Mouse (Mus musculus) mouse trophoblast stem cell (cell line): ENCODE measurements around the gene Prpf38a.

Experiments
- in situ Hi-C, 2 experiments: fragments of 300-500 bp; cut with MseI, MboI; formaldehyde crosslinking; loops; 2 replicates in 1 of 2; 3 replicates in 1 of 2; pipeline ENCODE4 v1.15.1; 2025

The Prpf38a gene

DNA sequence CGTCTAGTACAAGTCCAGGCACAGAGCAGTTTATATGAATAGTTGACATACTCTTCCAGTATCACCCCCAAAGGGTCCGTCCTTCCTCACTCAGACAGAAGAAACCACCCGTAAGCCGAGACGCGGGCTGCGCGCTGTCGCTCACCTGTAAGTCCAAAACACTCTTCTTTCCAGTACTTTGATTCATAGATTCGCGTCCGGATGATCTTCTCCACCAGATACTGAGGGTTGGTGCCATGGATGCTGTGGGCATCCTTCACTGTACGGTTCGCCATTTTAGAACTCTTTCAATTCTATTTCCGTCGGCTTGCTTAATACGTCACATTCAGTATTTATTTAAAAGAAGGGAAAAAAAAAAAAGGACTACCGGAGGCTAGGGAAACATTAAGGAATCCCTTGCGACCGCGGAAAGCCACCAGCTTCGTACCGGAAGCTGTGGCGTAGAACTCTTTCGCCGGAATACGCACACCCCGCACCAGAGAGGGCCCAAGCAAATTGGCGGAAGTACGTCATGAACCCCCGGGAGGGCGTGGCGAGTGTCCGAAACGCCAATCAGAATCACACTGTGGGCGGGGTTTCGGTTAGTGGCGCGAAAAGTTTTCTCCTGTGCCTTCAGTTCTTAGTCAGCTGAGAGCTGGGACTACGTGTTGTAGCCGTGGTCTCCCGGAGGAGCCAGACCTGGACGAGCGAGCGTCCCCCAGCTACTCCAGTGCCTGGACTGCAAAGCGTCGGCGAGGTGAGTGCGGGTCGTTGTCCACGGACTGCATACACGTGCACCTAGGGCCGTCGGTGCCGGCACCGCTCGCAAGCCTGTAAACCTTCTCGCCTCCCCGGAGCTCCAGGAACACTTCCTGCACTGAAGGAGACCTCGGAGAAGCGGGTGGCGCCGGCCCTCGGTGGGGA lies at the start of gene Prpf38a, which contains the start of gene Orc1:
TSS of gene Prpf38a (minus strand) at position 497 of the 903 bp plus-strand sequence.
TSS of gene Orc1 (plus strand) at position 584 of the 903 bp plus-strand sequence.
- in situ Hi-C loops = no loop called here

- in situ Hi-C loops = no loop called here
Measured at GRCm38 (mm10) chr4:108627066-108627465, 47.9 kb upstream of the Prpf38a start.

DNA sequence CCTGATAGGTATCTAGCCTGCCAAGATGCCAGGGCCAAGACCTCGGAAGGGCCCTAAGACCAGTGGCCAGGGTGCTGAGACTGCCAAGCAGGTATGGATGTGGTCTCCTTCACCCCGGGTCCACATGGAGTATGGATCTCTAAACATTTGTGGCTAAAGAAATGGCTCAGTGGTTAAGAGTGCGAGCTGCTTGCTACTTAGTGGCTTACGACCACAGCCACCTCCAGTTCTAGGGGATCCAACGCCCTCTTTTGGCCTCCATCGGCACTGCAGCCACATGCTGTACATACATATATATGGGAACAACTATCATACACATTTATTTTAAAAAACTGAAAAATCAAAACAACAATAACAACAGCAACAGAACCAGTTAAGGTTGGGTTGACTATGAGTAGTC lies 42.4 kb upstream of the Prpf38a start:
- in situ Hi-C loops = no loop called here

GRCm38 (mm10) chr4:108620536-108620935 lies 41.4 kb upstream of the Prpf38a start:
- in situ Hi-C loops = no loop called here

DNA sequence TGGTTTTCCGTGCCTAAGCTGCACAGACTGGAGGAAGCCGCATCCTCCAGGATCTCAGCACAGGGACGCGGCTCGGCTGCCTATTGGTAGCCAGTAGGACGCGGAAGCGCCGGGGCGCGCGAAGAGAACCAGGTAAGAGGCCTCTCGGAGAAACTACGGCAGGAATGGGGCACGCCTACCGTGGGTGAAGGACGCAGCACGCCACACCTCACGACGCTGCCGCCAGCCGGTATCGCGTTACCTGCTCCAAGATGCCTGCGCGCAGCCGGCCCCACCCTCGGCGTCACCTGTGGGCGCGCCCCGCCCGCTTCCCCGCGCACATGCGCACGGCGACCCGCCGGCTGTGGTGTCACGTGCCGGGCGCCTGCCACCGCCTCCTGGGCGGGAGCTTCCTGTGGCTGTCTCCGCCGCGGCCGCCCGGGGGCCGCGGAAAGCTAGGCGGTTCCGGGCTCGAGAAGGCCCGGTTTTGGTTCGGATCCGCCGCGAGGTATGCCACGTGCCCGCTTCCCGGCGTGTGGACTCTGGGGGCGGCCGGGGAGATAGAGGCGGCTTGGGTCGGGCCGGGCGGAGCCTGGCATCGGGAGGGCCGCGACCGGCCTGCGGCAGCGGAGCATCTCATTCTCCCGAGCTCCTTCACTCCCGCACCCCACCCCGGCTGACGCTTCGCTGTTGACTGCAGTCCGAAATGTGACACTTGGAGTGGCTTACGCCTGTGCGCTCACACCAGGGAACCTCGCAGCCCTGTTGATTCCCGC lies 40.6 kb upstream of the Prpf38a start, which contains the start of gene Cc2d1b:
TSS of gene Cc2d1b (plus strand) at position 354 of the 755 bp plus-strand sequence.
- in situ Hi-C loops = no loop called here

- in situ Hi-C loops = no loop called here
Measured at GRCm38 (mm10) chr4:108619165-108619564, 40.0 kb upstream of the Prpf38a start.

GRCm38 (mm10) chr4:108618586-108618985 lies 39.5 kb upstream of the Prpf38a start:
- in situ Hi-C loops = no loop called here

- in situ Hi-C loops = no loop called here
Measured at GRCm38 (mm10) chr4:108610935-108611334, 31.8 kb upstream of the Prpf38a start.

DNA sequence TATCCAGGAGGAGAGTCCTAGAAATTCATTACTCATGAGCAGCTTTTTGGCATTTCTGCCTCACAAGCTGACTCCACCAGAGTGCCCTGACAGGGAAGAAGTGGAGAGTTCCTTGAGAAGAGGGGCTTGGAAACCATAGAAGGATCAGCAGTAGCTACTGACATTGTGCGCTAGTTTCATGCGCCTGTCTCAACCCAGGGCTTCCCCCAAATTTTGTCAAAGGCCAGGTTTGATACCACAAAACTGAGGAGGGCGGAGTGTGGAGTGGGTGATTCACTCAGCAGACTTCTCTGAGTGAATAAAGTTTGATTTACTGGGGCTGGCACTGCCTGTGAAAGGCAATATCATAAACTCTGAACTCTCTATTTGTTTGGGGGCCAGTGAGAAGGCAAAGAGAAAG lies 29.5 kb upstream of the Prpf38a start:
- in situ Hi-C loops = no loop called here

- in situ Hi-C loops = no loop called here
Measured at GRCm38 (mm10) chr4:108601870-108602269, 22.7 kb upstream of the Prpf38a start.

DNA sequence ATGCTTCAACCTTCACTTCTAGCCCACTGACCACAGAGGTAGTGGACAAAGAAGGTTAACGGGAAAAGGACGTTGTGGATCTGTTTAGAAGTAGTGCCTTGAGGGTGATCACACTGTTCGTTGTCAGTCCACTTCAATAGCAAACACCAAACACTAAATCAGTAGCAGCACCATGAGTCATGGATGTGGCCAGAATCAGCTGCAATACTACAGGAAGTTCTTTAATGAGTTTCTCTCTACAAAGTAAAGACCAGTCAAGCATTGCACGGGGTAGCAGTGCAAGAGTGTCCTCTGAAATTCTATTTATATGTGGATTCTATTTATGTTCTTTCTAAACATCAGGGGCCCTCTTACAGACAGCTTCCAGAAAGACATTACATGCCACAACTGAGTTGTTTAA lies 19.2 kb upstream of the Prpf38a start:
- in situ Hi-C loops = no loop called here

DNA sequence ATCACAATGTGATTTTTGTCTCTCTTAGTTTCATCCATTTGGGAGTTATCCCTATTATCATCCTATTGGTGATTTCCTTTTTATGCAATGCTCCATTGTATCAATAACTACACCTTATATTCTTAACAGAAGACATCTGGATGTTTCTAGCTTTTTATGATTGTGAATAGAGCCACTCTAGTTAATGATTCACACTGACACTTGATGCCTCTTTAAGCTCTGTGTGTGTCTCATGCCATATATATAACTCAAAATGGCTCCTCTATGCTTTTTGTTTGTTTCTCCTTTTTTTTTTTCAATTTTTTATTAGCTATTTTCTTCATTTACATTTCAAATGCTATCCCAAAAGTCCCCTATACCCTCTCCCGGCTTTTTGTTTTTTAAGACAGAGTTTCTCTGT lies 16.6 kb upstream of the Prpf38a start:
- in situ Hi-C loops = no loop called here

- in situ Hi-C loops = no loop called here
Measured at GRCm38 (mm10) chr4:108593376-108593775, 14.2 kb upstream of the Prpf38a start.

DNA sequence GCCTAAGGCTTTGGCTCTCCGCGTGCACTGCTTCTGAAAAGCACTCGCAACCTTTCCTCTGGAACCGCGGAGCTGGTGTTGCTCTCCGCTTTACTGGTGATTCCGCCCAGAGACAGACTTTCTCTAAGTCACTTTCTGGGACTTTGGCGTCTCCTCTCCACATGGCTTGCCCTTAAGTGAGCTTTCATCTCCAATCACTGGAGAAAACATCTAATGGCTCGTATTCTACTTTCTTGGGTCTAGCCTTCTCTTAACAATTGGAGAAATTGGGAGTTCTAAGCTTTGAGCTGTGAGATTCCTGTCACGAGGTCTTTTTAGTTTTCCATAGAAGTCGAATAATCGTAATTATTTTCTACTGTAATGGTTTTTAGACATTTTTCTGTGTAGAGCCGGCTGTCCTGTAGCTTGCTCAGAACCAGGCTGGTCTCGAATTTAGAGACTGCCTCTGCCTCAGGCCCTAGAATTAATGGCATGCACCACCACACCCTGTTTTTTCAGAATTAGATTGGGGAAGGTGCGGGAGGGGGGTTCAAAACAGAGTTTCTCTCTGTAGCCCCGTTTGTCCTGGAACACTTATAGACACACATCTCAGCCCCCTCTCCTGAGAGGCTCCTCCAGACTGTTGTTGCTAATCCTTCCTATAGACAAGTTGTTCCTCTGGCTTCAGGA lies 741 bp upstream of the Prpf38a start:
- in situ Hi-C loops = no loop called here

- in situ Hi-C loops = no loop called here
Measured at GRCm38 (mm10) chr4:108572644-108573043, 6.5 kb downstream of the Prpf38a start.

DNA sequence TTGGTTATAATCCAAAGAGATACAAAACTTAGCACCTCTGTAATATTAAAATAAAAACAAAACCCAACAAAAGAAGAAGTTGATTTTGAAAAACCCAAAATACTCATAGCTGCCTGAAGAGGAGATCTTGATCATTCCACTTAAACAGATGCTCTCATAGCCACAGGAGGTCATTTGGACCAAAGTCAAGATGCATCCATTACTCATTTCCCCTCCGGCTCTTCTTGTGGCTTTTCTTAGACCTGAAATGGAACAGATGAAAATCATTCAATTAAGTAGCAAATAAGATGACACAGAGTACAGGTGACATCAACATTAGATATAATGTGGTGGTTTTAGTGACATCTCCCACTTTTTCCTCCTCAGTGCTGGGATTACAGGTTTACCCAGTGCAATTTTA lies 14.1 kb downstream of the Prpf38a start:
- in situ Hi-C loops = no loop called here

GRCm38 (mm10) chr4:108539701-108540100 lies 39.4 kb downstream of the Prpf38a start:
- in situ Hi-C loops = no loop called here
